Mouse (Mus musculus) olfactory bulb, adult 2 months (tissue): Measurements from ENCODE around the gene Trim9. TPM values are rescaled to one million over a fixed set of nuclear protein-coding genes. Genes with fewer than 3 reads are reported as not detected.

ENCODE experiments used
- H3K27ac ChIP-seq: fragments of 200-500 bp; 2 replicates; pipeline ENCODE4 v1.5.1; 2012; ENCODE audit warnings: low read depth, low read length; ENCODE audit not compliant: insufficient read depth
- H3K4me1 ChIP-seq: fragments of 200-500 bp; 2 replicates; pipeline ENCODE4 v1.6.1; 2012; ENCODE audit warnings: low read length; ENCODE audit not compliant: control insufficient read depth, insufficient read depth
- H3K4me3 ChIP-seq: fragments of 200-500 bp; 2 replicates; pipeline ENCODE4 v1.5.1; 2012; ENCODE audit warnings: mild to moderate bottlenecking, low read depth, low read length, moderate library complexity; ENCODE audit not compliant: insufficient read depth
- CTCF ChIP-seq: fragments of 200-500 bp; IDR thresholded peaks from 2 replicates; pipeline ENCODE4 v1.5.1; 2012; ENCODE audit warnings: low read depth, mild to moderate bottlenecking, low read length, moderate library complexity; ENCODE audit not compliant: insufficient read depth
- POLR2A ChIP-seq: fragments of 200-500 bp; IDR thresholded peaks from 2 replicates; pipeline ENCODE4 v1.6.1; 2012; ENCODE audit warnings: mild to moderate bottlenecking, low read depth, low read length, moderate library complexity; ENCODE audit not compliant: insufficient read depth
- WGBS: fragments of 180-500 bp; shearing (Covaris S2); methylation state at CpG from one replicate; pipeline ENCODE4 v1.1.7; 2018; 5-methylcytosine and 5-hydroxymethylcytosine counted together
- polyA plus RNA-seq: library from polyadenylated mRNA; stranded (reverse); fragments of >200 nt; gene quantifications from 2 replicates; pipeline ENCODE4 v1.2.4, GENCODE M21; 2012; ENCODE audit warnings: low replicate concordance; ENCODE audit not compliant: missing spikeins, insufficient read depth, insufficient read length

Trim9 gene
- polyA plus RNA-seq, 1 experiment: 121 TPM

DNA sequence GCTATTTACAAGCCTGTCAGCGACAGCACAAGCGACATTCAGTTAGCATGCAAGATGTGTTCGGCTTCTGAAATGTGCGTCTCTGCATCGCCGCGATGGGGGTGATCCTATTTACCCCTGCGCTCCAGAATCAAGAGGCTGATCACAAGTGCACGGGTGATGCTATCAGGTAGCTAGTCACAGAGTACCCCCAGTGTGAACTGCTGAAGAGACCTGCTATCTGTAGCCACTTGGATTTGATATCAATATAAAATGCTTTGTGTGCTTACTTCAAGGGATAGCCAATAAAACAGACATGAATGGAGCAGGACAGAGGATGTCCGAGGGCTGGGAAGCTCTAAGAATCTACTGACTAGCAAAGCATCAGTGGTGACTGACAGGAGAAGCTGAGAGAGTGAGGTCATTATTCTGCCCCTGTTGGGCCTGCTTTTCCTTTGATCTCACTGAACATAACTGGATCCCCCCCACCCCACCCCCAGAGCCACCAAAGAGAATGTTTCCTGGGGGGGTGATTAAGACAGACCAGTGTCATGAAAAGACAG is 97.7 kb downstream of the Trim9 start:
- H3K4me1 ChIP-seq: peaks cover 6% of the 10 kb centered on the region
- WGBS: 84% methylated on average over 10 of the region's 10 CpGs
- no peak overlapping the region for H3K27ac ChIP-seq
- H3K4me3 ChIP-seq: no peak overlapping the region
- TF ChIP-seq CTCF: no peak

DNA sequence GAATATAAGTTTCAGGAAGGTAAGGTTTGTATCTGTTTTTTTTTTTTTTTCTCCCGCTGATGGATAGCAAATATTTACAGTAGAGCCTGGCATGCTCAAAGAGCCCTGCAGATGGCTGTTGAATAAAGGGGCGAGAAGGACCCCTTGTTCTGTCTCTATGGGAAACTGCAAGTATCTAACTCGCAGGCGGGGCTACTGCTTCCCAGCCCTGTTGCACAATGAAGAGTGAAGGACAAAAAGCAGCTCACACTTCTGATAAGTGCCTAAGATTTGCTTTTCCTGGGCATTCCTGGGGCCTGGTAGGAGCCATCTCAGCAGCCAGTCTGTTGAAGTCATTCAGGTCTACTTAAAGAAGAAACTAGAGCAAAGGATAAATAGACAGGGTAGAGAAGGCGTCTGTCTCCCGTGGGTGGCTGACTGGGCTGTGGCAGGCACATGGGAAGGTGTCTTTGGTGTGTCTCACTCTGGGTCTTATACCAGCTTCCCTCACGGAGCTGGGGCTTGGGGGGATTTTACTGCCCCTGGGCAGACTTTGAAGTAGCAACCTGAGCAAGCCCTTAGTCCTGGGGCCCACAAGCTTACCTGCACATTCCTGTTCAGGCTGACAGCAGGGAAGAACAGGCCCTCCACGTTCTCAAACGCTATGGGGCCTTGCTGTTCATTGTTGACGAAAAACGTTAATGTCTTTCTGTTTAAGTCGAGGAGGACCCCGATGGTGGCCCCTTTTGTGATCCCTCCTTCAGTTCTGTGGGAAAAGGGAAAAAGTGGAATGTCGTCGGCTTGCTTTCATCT is 99.5 kb downstream of the Trim9 start:
- peaks cover 4% of the 10 kb centered on the region for H3K4me1 ChIP-seq
- WGBS: 39% methylated on average over 15 of the region's 15 CpGs
- no peak overlapping the region for H3K4me3 ChIP-seq
- H3K27ac ChIP-seq: no peak overlapping the region
- TF ChIP-seq POLR2A: no peak
- TF ChIP-seq CTCF: no peak

DNA sequence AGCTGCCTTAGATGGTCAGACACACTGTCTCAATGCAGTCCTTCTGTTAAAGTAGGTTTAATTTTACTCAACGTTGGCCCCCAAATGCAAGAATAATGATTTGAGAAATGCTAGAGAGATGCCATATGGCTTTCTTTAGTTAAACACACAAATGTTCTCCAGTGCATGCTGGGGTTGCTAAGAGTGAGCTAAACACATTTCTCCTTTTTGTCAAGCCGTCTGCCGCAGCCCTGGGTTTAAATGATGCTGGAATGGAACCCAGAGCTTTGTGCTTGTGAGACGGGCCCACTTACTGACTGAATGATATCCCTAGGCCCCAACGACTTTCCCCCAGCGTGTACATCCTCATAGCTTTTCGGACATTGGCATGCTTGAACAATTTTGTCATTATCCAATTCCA is 104.9 kb downstream of the Trim9 start:
- Histone ChIP-seq H3K4me3 (no peak overlapping the region), H3K4me1 (peaks cover 3% of the 10 kb centered on the region), H3K27ac (no peak overlapping the region; the same call in 1 of the 2 replicates)
- 75% methylated on average over 7 of the region's 7 CpGs for WGBS
- no peak for TF ChIP-seq CTCF
- no peak for TF ChIP-seq POLR2A

DNA sequence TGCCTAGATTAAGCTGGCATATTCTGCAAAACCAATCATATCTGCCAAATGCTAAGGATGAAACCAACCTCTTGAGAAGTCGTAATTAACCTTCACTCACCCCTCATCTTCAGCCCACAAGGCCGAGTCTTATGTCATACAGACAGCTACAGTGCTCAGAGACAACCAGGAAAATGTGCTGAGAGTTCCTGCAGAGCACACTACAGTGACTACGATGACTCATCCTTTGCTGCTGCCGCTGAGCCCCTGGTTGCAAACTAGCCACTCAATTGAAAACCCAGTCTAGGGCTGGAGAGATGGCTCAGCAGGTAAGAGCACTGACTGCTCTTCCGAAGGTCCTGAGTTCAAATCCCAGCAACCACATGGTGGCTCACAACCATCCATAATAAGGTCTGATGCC is 107.7 kb downstream of the Trim9 start:
- TF ChIP-seq CTCF (no peak), POLR2A (no peak)
- Histone ChIP-seq H3K4me1 (peaks cover 7% of the 10 kb centered on the region), H3K27ac (no peak overlapping the region), H3K4me3 (no peak overlapping the region)
- WGBS: 40% methylated on average over 5 of the region's 5 CpGs

GRCm38 (mm10) chr12:70238604-70239003 is 108.8 kb downstream of the Trim9 start:
- Histone ChIP-seq H3K4me1 (peaks cover 7% of the 10 kb centered on the region), H3K27ac (no peak overlapping the region)
- 25% methylated on average over 8 of the region's 8 CpGs for WGBS

DNA sequence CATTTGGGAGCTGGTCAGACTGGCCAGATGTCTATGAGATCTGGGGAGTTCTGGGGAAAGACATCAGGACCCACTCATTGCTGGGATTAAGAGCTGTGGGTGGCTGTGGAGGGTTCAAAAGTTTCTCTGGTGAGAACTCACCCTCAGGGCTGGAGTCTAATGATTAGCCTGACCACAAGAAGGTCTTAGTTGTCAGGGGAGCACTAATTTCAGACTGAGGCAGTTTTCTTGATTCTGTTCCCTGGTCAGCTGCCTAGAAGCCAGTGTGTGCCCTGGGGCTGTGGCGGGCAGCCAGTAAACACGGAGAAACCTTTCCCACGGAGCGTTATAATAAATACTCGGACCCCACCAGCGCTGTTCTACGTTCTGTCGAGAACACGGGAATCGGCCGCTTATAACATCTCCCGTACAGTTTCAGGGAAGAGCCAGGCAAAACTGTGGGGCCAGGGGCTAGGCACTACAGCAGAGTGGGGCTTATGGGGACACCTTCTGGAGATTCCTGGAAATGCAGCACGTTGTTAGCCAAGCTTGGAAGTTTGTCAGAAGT is 112.4 kb downstream of the Trim9 start:
- H3K27ac ChIP-seq: no peak overlapping the region
- 2% methylated on average over 13 of the region's 13 CpGs for WGBS

More at GRCm38 (mm10) chr12:70238604-70239003, 108.8 kb downstream of the Trim9 start:
- H3K4me3 ChIP-seq: no peak overlapping the region
- TF ChIP-seq CTCF: no peak
- TF ChIP-seq POLR2A: no peak

GRCm38 (mm10) chr12:70234411-70234810 is 113.0 kb downstream of the Trim9 start:
- Histone ChIP-seq H3K4me3 (no peak overlapping the region), H3K4me1 (peaks cover 7% of the 10 kb centered on the region), H3K27ac (no peak overlapping the region)
- 1% methylated on average over 6 of the region's 6 CpGs for WGBS
- TF ChIP-seq POLR2A (no peak), CTCF (peak; percentile 56; the same call in 1 of the 2 replicates)

More for the DNA sequence above, 112.4 kb downstream of the Trim9 start:
- H3K4me3 ChIP-seq: peak overlapping the region; percentile 37; the same call in 1 of the 2 replicates
- H3K4me1 ChIP-seq: peaks cover 7% of the 10 kb centered on the region
- TF ChIP-seq POLR2A: no peak
- peak; percentile 61; the same call in 1 of the 2 replicates for TF ChIP-seq CTCF

DNA sequence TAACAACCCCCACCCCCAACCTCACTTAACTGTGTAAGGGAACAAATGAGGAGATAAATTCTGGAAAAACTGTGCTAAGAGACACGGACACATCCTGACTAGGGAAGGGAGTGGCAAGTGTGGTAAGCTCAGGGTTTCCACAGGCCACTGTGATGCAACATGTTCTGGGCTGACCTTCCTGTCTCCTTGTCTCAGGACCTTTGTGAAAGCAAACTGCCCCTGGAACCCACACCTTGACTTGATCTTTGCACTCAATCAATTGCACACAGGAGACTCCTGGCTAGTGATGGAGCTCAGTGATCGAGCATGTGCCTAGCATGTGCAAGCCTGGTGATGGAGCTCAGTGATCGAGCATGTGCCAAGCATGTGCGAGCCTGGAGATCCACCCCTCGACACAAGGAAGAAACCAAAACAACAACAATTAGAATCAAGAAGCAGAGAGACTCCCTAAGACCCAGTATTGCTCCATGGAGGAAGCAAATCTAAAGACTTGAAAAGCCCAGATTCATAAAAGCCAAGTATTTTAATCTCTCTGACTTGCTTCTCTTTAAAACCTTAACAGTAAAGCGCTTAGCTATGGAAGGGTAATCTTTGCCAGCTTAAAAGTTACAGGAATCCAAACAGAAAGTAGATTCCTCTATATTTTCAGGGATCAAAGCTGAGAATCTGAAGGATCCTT is 113.6 kb downstream of the Trim9 start:
- WGBS: 81% methylated on average over 6 of the region's 6 CpGs
- Histone ChIP-seq H3K4me1 (peaks cover 4% of the 10 kb centered on the region), H3K27ac (no peak overlapping the region), H3K4me3 (no peak overlapping the region)
- TF ChIP-seq CTCF: no peak
- TF ChIP-seq POLR2A: no peak
